ENCODE assay signal across 16 mouse cellular contexts in the genomic region with DNA sequence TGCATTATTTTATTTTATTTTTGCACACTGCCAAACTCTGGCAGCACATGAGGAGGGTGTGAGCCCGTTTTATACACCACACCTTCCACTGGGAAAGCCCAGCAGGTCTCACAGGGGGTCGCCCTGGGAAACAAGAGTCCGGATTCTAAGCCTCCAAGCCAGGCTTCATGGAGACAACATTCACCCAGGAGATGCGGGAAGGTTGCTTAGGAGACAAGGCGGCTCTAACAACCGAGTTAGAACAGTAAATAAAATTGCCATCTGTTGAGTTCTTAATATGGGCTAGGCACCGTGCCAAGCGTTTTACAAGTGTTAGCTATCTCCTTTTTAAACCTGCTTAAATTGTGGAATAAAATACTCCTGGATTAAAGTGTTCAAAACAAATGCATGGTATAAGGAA. TPM values are rescaled to one million over a fixed set of nuclear protein-coding genes. Genes with fewer than 3 reads are reported as not detected.
DNase-seq lines count a peak whose midpoint lies in the region; ATAC-seq and TF ChIP-seq lines count a peak whose summit lies in the region.
"Had no signal": no experiment of that assay in that cellular context is flagged by ENCODE, and none has a peak within 500 bp of the region (broad histone marks: within the 10 kb centered on the region; RNA-seq: fewer than 3 reads in every experiment).

No protein-coding gene starts in this region.

- 39% methylated on average over 8 of the region's 8 CpGs for WGBS in embryonic facial prominence, embryonic 14.5 days
- 54% methylated on average over 8 of the region's 8 CpGs for WGBS in embryonic facial prominence, embryonic 10.5 days
- 18% methylated on average over 8 of the region's 8 CpGs for WGBS in hindbrain, postnatal 0 days

- no peak for TF ChIP-seq CTCF in hindbrain, postnatal 0 days (IDR thresholded peaks at IDR 0.05; ENCODE audit: low read depth)

- no peak overlapping the region for H3K27ac ChIP-seq in embryonic facial prominence, embryonic 14.5 days (replicated peaks; ENCODE audit: low read depth, low read length)
- H3K27ac ChIP-seq in embryonic facial prominence, embryonic 10.5 days (replicated peaks), result no peak overlapping the region
- H3K27ac ChIP-seq in ES-E14 (ENCODE audit: insufficient read depth, low read depth, low read length, poor library complexity, severe bottlenecking), result peak overlapping the region; percentile 85
- H3K27ac ChIP-seq in hindbrain, postnatal 0 days, result no peak overlapping the region
- H3K27ac ChIP-seq: gastrocnemius, adult 2 months had no signal

- peak; percentile 66 for DNase-seq in embryonic facial prominence, embryonic 14.5 days (ENCODE audit: low spot score)
- no peak for DNase-seq in embryonic facial prominence, embryonic 10.5 days (ENCODE audit: low spot score)
- DNase-seq in ES-E14 (ENCODE audit: low read depth, low spot score), result no peak
- DNase-seq in hindbrain, postnatal 0 days (ENCODE audit: low spot score), result peak; percentile 48
- DNase-seq in left cerebral cortex, postnatal 36 days (ENCODE audit: low spot score in 2 of 2), result peak; percentile 47 to 64
- DNase-seq in thymus, postnatal 0 days (ENCODE audit: low spot score), result no peak
- no peak for DNase-seq in adrenal gland, postnatal 36 days
- no peak for DNase-seq in ovary, postnatal 14 days (ENCODE audit: low spot score)
- DNase-seq: cerebellum, adult 11-12 months; gastrocnemius, adult 2 months; lung, postnatal 10 days; spleen, adult 18-20 months; thymus, postnatal 36 days had no signal

- no peak overlapping the region for H3K4me2 ChIP-seq in embryonic facial prominence, embryonic 14.5 days (ENCODE audit: low read depth, low read length)
- H3K4me2 ChIP-seq in hindbrain, postnatal 0 days (ENCODE audit: low read depth, low read length), result no peak overlapping the region

- H3K4me1 ChIP-seq in embryonic facial prominence, embryonic 14.5 days (ENCODE audit: control insufficient read depth, insufficient read depth, low read length), result peaks cover 10% of the 10 kb centered on the region; the same call in 1 of the 2 replicates
- peaks cover 23% of the 10 kb centered on the region for H3K4me1 ChIP-seq in embryonic facial prominence, embryonic 10.5 days
- peaks cover 4 to 18% of the 10 kb centered on the region in 2 experiments; a peak in 2 of 4 replicates for H3K4me1 ChIP-seq in ES-E14 (ENCODE audit: control insufficient read depth in 2 of 2, insufficient read depth in 2 of 2, low read length in 2 of 2, poor library complexity in 1 of 2)
- 0 out of 2 replicates have a peak, but pooled peaks cover 4% of the 10 kb centered on the region for H3K4me1 ChIP-seq in hindbrain, postnatal 0 days (ENCODE audit: insufficient read depth, low read length)

- intact Hi-C loops in left cerebral cortex, postnatal 36 days (cut with DNase I), result no loop called here

- in situ Hi-C loops in ES-E14 (cut with MboI; ENCODE audit: low sequenced_read_pairs in 2 of 2, unreplicated experiment in 2 of 2), result no loop called here

- H3K4me3 ChIP-seq in embryonic facial prominence, embryonic 14.5 days (ENCODE audit: low read depth, low read length), result no peak overlapping the region
- no peak overlapping the region for H3K4me3 ChIP-seq in embryonic facial prominence, embryonic 10.5 days
- H3K4me3 ChIP-seq in ES-E14 (ENCODE audit: insufficient read depth in 1 of 2, low read depth in 1 of 2, low read length in 2 of 2, poor library complexity in 1 of 2, severe bottlenecking in 1 of 2), result peak overlapping the region; percentile 20 to 30; a peak in 2 of 4 replicates
- no peak overlapping the region for H3K4me3 ChIP-seq in hindbrain, postnatal 0 days (ENCODE audit: low read length)
- H3K4me3 ChIP-seq: gastrocnemius, adult 2 months had no signal

- no peaks in the 10 kb centered on the region for H3K9me3 ChIP-seq in embryonic facial prominence, embryonic 14.5 days (ENCODE audit: control insufficient read depth, low read length)
- H3K9me3 ChIP-seq in embryonic facial prominence, embryonic 10.5 days, result no peaks in the 10 kb centered on the region
- H3K9me3 ChIP-seq in ES-E14 (ENCODE audit: control insufficient read depth, insufficient read depth, low read depth, low read length), result no peaks in the 10 kb centered on the region
- H3K9me3 ChIP-seq in hindbrain, postnatal 0 days (ENCODE audit: low read length), result no peaks in the 10 kb centered on the region

- no peak; the same call in 1 of the 2 replicates for ATAC-seq in embryonic facial prominence, embryonic 14.5 days (ENCODE audit: low read depth)
- ATAC-seq in hindbrain, postnatal 0 days, result peak; percentile 54; the same call in 1 of the 2 replicates

- no peaks in the 10 kb centered on the region for H3K27me3 ChIP-seq in embryonic facial prominence, embryonic 14.5 days (replicated peaks; ENCODE audit: control insufficient read depth, insufficient read depth, low read length)
- H3K27me3 ChIP-seq in embryonic facial prominence, embryonic 10.5 days (replicated peaks; ENCODE audit: low read depth, poor library complexity, severe bottlenecking), result no peaks in the 10 kb centered on the region
- H3K27me3 ChIP-seq in hindbrain, postnatal 0 days (ENCODE audit: insufficient read depth, low read length), result no peaks in the 10 kb centered on the region

- no peak overlapping the region for H3K9ac ChIP-seq in embryonic facial prominence, embryonic 14.5 days (ENCODE audit: low read depth, low read length)
- H3K9ac ChIP-seq in ES-E14 (ENCODE audit: insufficient read depth, low read depth, low read length, poor library complexity, severe bottlenecking), result no peak overlapping the region
- H3K9ac ChIP-seq in hindbrain, postnatal 0 days (replicated peaks; ENCODE audit: low read length), result no peak overlapping the region

- no peaks in the 10 kb centered on the region for H3K36me3 ChIP-seq in embryonic facial prominence, embryonic 14.5 days (ENCODE audit: control insufficient read depth, insufficient read depth, low read length)
- H3K36me3 ChIP-seq in embryonic facial prominence, embryonic 10.5 days (replicated peaks), result no peaks in the 10 kb centered on the region
- H3K36me3 ChIP-seq in ES-E14 (ENCODE audit: control insufficient read depth, insufficient read depth, low read length, poor library complexity, severe bottlenecking), result no peaks in the 10 kb centered on the region; the same call in 1 of the 2 replicates
- H3K36me3 ChIP-seq in hindbrain, postnatal 0 days (ENCODE audit: insufficient read depth, low read length), result no peaks in the 10 kb centered on the region

TF ChIP-seq in ES-E14, 5 proteins besides CTCF, POLR2A, EP300 and RAD21:
- TF ChIP-seq CHD2 (IDR thresholded peaks at IDR 0.05; ENCODE audit: low read depth, low read length) (no peak), ZNF384 (IDR thresholded peaks at IDR 0.05; ENCODE audit: low read depth, low read length) (no peak), MAFK (IDR thresholded peaks at IDR 0.05; ENCODE audit: insufficient read depth, low read depth, low read length) (no peak), HCFC1 (IDR thresholded peaks at IDR 0.05; ENCODE audit: borderline replicate concordance, insufficient read depth, low read length) (no peak), ZC3H11A (IDR thresholded peaks at IDR 0.05; ENCODE audit: borderline replicate concordance, low read depth, low read length) (no peak)

RNA-seq across cellular contexts. Expression of gene Atxn7l1, which starts 17.1 kb away (rescaled TPM):
- 11.4 and 13.0 TPM in 2 replicates for polyA plus RNA-seq in embryonic facial prominence, embryonic 14.5 days (2014; fragmentation: Nextera tagmentation; extraction: Ambion mirVana)
- 13.6 and 14.6 TPM in 2 replicates for polyA plus RNA-seq in embryonic facial prominence, embryonic 10.5 days (2016; fragmentation: Nextera tagmentation; extraction: Ambion mirVana)
- total RNA-seq in ES-E14 (2012; rRNA removed), result 3.9 and 4.9 TPM in 2 replicates
- 19.2 and 24.9 TPM in 2 replicates for total RNA-seq in hindbrain, postnatal 0 days (2014; rRNA removed)
- 15.8 TPM in 2 replicates for polyA plus RNA-seq in hindbrain, postnatal 0 days (2015; fragmentation: Nextera tagmentation; extraction: Ambion mirVana)
- 10 to 100 TPM; 49.8 to 67.5 TPM for total RNA-seq in left cerebral cortex, postnatal 36 days (2021)
- polyA plus RNA-seq in thymus, postnatal 0 days (2015; fragmentation: Nextera tagmentation; extraction: Ambion mirVana), result 27.3 and 34.3 TPM in 2 replicates
- 10 to 100 TPM; 26.5 to 29.5 TPM for total RNA-seq in adrenal gland, postnatal 36 days (2021)

RNA-seq across cellular contexts. Expression of gene Cdhr3, which starts 37.7 kb away (rescaled TPM):
- 1.5 and 1.6 TPM in 2 replicates for polyA plus RNA-seq in embryonic facial prominence, embryonic 14.5 days (2014; fragmentation: Nextera tagmentation; extraction: Ambion mirVana)
- not detected in 2 replicates for polyA plus RNA-seq in embryonic facial prominence, embryonic 10.5 days (2016; fragmentation: Nextera tagmentation; extraction: Ambion mirVana)
- not detected in 2 replicates for total RNA-seq in ES-E14 (2012; rRNA removed)
- 0.04 and 0.89 TPM in 2 replicates for total RNA-seq in hindbrain, postnatal 0 days (2014; rRNA removed)
- polyA plus RNA-seq in hindbrain, postnatal 0 days (2015; fragmentation: Nextera tagmentation; extraction: Ambion mirVana), result 0.53 and 0.81 TPM in 2 replicates
- total RNA-seq in left cerebral cortex, postnatal 36 days (2021), result 1 to 10 TPM; 1.0 to 2.2 TPM
- 0.22 and 0.23 TPM in 2 replicates for polyA plus RNA-seq in thymus, postnatal 0 days (2015; fragmentation: Nextera tagmentation; extraction: Ambion mirVana)
- under 1 TPM in 1 of 2 experiments, not detected in 1; 0.10 TPM for total RNA-seq in adrenal gland, postnatal 36 days (2021)
- total RNA-seq: liver, adult 2 months; MEL had no signal
- polyA plus RNA-seq: kidney, embryonic 14.5 days; liver, adult 2 months had no signal

Comparison
In these comparisons a context has a peak if more than half of its experiments do, and no peak if none do; other contexts are left out.
1. DNase-seq: peak in embryonic facial prominence, embryonic 14.5 days (single experiment), hindbrain, postnatal 0 days (single experiment) and left cerebral cortex, postnatal 36 days (2 of 2); none in embryonic facial prominence, embryonic 10.5 days (single experiment), ES-E14 (single experiment), thymus, postnatal 0 days (single experiment), adrenal gland, postnatal 36 days (0 of 2) and ovary, postnatal 14 days (single experiment).
2. H3K4me3 ChIP-seq: peak in ES-E14 (2 of 2); none in embryonic facial prominence, embryonic 14.5 days (single experiment), embryonic facial prominence, embryonic 10.5 days (single experiment) and hindbrain, postnatal 0 days (single experiment).